ENCODE assay signal across 8 mouse cellular contexts in genomic region chr1:36254635-36255360, GRCm38 (mm10). TPM values are rescaled to one million over a fixed set of nuclear protein-coding genes. Genes with fewer than 3 reads are reported as not detected.
DNase-seq lines count a peak whose midpoint lies in the region; ATAC-seq lines count a peak whose summit lies in the region.

No protein-coding gene starts in this region.

- peak overlapping the region; percentile 46 for H3K4me2 ChIP-seq in midbrain, embryonic 15.5 days

- peaks cover 34% of the 10 kb centered on the region for H3K27me3 ChIP-seq in embryonic facial prominence, embryonic 10.5 days (replicated peaks; ENCODE audit: low read depth, poor library complexity, severe bottlenecking)
- no peaks in the 10 kb centered on the region for H3K27me3 ChIP-seq in midbrain, embryonic 15.5 days (replicated peaks)

- no peaks in the 10 kb centered on the region for H3K36me3 ChIP-seq in embryonic facial prominence, embryonic 10.5 days (replicated peaks)
- no peaks in the 10 kb centered on the region for H3K36me3 ChIP-seq in midbrain, embryonic 15.5 days (replicated peaks)

- peaks cover 10% of the 10 kb centered on the region for H3K9me3 ChIP-seq in embryonic facial prominence, embryonic 10.5 days
- no peaks in the 10 kb centered on the region for H3K9me3 ChIP-seq in midbrain, embryonic 15.5 days

- peak; percentile 44 for DNase-seq in 3134 (ENCODE audit: extremely low read depth, insufficient read length, low spot score)
- DNase-seq in NIH3T3 (ENCODE audit: low read depth), result peak; percentile 49
- peak; percentile 63 for DNase-seq in embryonic facial prominence, embryonic 10.5 days (ENCODE audit: low spot score)
- DNase-seq in heart, postnatal 10 days, result peak; percentile 56 to 66
- peak; percentile 71 to 78 for DNase-seq in kidney, postnatal 36 days
- DNase-seq in left cerebral cortex, postnatal 25 days (ENCODE audit: low spot score in 2 of 2), result no peak

- H3K4me1 ChIP-seq in embryonic facial prominence, embryonic 10.5 days, result peaks cover 21% of the 10 kb centered on the region
- peaks cover 19% of the 10 kb centered on the region for H3K4me1 ChIP-seq in midbrain, embryonic 15.5 days

- peak overlapping the region; percentile 54 for H3K27ac ChIP-seq in embryonic facial prominence, embryonic 10.5 days (replicated peaks)
- H3K27ac ChIP-seq in midbrain, embryonic 15.5 days, result no peak overlapping the region

- peak; percentile 59 for ATAC-seq in midbrain, embryonic 15.5 days (replicated peaks)
- no peak for ATAC-seq in CD4-positive, CD25-positive, alpha-beta regulatory T cell, adult 4 months

- H3K4me3 ChIP-seq in embryonic facial prominence, embryonic 10.5 days, result peak overlapping the region; percentile 48
- H3K4me3 ChIP-seq in midbrain, embryonic 15.5 days, result peak overlapping the region; percentile 5; the same call in 1 of the 2 replicates

- WGBS in embryonic facial prominence, embryonic 10.5 days, result 8% methylated on average over 25 of the region's 25 CpGs
- 9% methylated on average over 25 of the region's 25 CpGs for WGBS in midbrain, embryonic 15.5 days

- intact Hi-C loops in heart, postnatal 10 days (cut with DNase I), result loop anchor here (1.0 kb wide), 1 partner anchor 23 kb away; no protein-coding TSS in a partner anchor
- intact Hi-C loops in left cerebral cortex, postnatal 25 days (cut with DNase I), result loop anchor here (10.0 kb wide), 2 partner anchors 190 to 1360 kb away; partner anchors contain the start of gene Hs6st1

- peak overlapping the region; percentile 29 for H3K9ac ChIP-seq in midbrain, embryonic 15.5 days

RNA-seq across cellular contexts. Expression of gene Uggt1, which starts 10.3 kb away (rescaled TPM):
- 44.6 and 51.2 TPM in 2 replicates for polyA plus RNA-seq in embryonic facial prominence, embryonic 10.5 days (2016; fragmentation: Nextera tagmentation; extraction: Ambion mirVana)
- total RNA-seq in heart, postnatal 10 days (2021), result 10 to 100 TPM; 32.5 to 35.8 TPM
- 49.4 and 51.3 TPM in 2 replicates for polyA plus RNA-seq in midbrain, embryonic 15.5 days (2015; fragmentation: Nextera tagmentation; extraction: Ambion mirVana)
- 10 to 100 TPM; 48.7 to 51.7 TPM for total RNA-seq in left cerebral cortex, postnatal 25 days (2021)
- 10 to 100 TPM; 22.7 to 26.5 TPM for polyA plus RNA-seq in CD4-positive, CD25-positive, alpha-beta regulatory T cell, adult 4 months (2017; shearing (Covaris generic))

RNA-seq across cellular contexts. Expression of gene Neurl3, which starts 19.7 kb away (rescaled TPM):
- 0.27 and 0.41 TPM in 2 replicates for polyA plus RNA-seq in embryonic facial prominence, embryonic 10.5 days (2016; fragmentation: Nextera tagmentation; extraction: Ambion mirVana)
- 1 to 10 TPM; 3.2 to 6.1 TPM for total RNA-seq in heart, postnatal 10 days (2021)
- polyA plus RNA-seq in midbrain, embryonic 15.5 days (2015; fragmentation: Nextera tagmentation; extraction: Ambion mirVana), result 1.1 and 1.4 TPM in 2 replicates
- under 1 TPM in 1 of 2 experiments, not detected in 1; 0.71 TPM for total RNA-seq in left cerebral cortex, postnatal 25 days (2021)
- 100 to 1,000 TPM in 1 of 2 experiments, 10 to 100 TPM in 1; 62.4 to 137 TPM for polyA plus RNA-seq in CD4-positive, CD25-positive, alpha-beta regulatory T cell, adult 4 months (2017; shearing (Covaris generic))

RNA-seq across cellular contexts. Expression of gene Arid5a, which starts 52.7 kb away (rescaled TPM):
- 3.3 and 4.5 TPM in 2 replicates for polyA plus RNA-seq in embryonic facial prominence, embryonic 10.5 days (2016; fragmentation: Nextera tagmentation; extraction: Ambion mirVana)
- total RNA-seq in heart, postnatal 10 days (2021), result 10 to 100 TPM; 13.8 to 15.2 TPM
- 3.1 and 3.4 TPM in 2 replicates for polyA plus RNA-seq in midbrain, embryonic 15.5 days (2015; fragmentation: Nextera tagmentation; extraction: Ambion mirVana)
- total RNA-seq in left cerebral cortex, postnatal 25 days (2021), result 10 to 100 TPM; 14.9 to 16.4 TPM
- 100 to 1,000 TPM in 1 of 2 experiments, 10 to 100 TPM in 1; 92.4 to 160 TPM for polyA plus RNA-seq in CD4-positive, CD25-positive, alpha-beta regulatory T cell, adult 4 months (2017; shearing (Covaris generic))

Comparison
In these comparisons a context has a peak if more than half of its experiments do, and no peak if none do; other contexts are left out.
1. DNase-seq: peak in 3134 (single experiment), NIH3T3 (single experiment), embryonic facial prominence, embryonic 10.5 days (single experiment), heart, postnatal 10 days (2 of 2) and kidney, postnatal 36 days (2 of 2); none in left cerebral cortex, postnatal 25 days (0 of 2).
2. RNA of gene Neurl3, which starts 19.7 kb away (polyA plus RNA-seq): 62.4 to 137 TPM in CD4-positive, CD25-positive, alpha-beta regulatory T cell, adult 4 months; 1.1 to 1.4 TPM in midbrain, embryonic 15.5 days and 0.27 to 0.41 TPM in embryonic facial prominence, embryonic 10.5 days; every median in the first group is over 10 times any median in the second.
3. RNA of gene Arid5a, which starts 52.7 kb away (polyA plus RNA-seq): 92.4 to 160 TPM in CD4-positive, CD25-positive, alpha-beta regulatory T cell, adult 4 months; 3.1 to 3.4 TPM in midbrain, embryonic 15.5 days and 3.3 to 4.5 TPM in embryonic facial prominence, embryonic 10.5 days; every median in the first group is over 10 times any median in the second.